Mouse (Mus musculus) bone marrow, adult 2 months (tissue): Measurements from ENCODE around the gene Egflam. TPM values are rescaled to one million over a fixed set of nuclear protein-coding genes. Genes with fewer than 3 reads are reported as not detected.

Source experiments
- H3K27ac ChIP-seq: fragments of 200-500 bp; 2 replicates; pipeline ENCODE4 v1.5.1; 2012; ENCODE audit warnings: low read depth, mild to moderate bottlenecking, control low read depth, inconsistent platforms, low read length; ENCODE audit not compliant: control insufficient read depth, poor library complexity, insufficient read depth
- H3K4me1 ChIP-seq: fragments of 200-500 bp; 2 replicates; pipeline ENCODE4 v1.6.1; 2011; ENCODE audit warnings: low read length; ENCODE audit not compliant: control insufficient read depth, insufficient read depth
- H3K4me3 ChIP-seq: fragments of 200-500 bp; replicated peaks from 2 replicates; pipeline ENCODE3; 2011; ENCODE audit warnings: mild to moderate bottlenecking, low read depth, low read length, control low read depth; ENCODE audit not compliant: control insufficient read depth
- CTCF ChIP-seq: fragments of 200-500 bp; IDR thresholded peaks from 2 replicates; pipeline ENCODE4 v1.5.1; 2011; ENCODE audit warnings: low read length, control low read depth; ENCODE audit not compliant: control insufficient read depth, insufficient read depth
- POLR2A ChIP-seq: fragments of 200-500 bp; IDR thresholded peaks from 2 replicates; pipeline ENCODE4 v1.6.1; 2011; ENCODE audit warnings: low read depth, mild to moderate bottlenecking, control low read depth, low read length, borderline replicate concordance; ENCODE audit not compliant: control insufficient read depth
- WGBS: fragments of 180-500 bp; shearing (Covaris S2); methylation state at CpG from one replicate; pipeline ENCODE4 v1.1.7; 2018; 5-methylcytosine and 5-hydroxymethylcytosine counted together
- polyA plus RNA-seq: library from polyadenylated mRNA; stranded (reverse); fragments of >200 nt; gene quantifications from 2 replicates; pipeline ENCODE4 v1.2.4, GENCODE M21; 2011; ENCODE audit warnings: low replicate concordance; ENCODE audit not compliant: missing spikeins, insufficient read depth, insufficient read length

Egflam gene
- polyA plus RNA-seq, 1 experiment: 0.45 TPM

DNA sequence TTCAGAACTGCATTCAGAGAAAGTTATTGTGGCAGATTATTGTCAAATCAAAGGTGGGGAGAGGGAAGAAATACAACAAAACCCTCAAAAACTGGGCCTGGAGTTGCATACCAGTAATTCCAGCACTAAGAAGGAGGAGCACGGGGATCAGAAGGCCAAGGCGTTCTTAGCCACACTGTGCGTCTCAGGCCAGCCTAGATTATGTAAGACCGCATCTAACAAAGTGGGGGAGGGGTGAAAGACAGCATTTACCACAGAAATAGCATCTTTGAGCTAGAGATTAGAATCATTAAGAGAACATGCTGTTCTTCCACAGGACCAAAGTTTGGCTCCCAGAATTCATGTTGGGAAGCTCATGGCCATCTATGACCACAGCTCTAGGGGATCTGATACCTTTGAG lies 14.8 kb downstream of the Egflam start:
- Histone ChIP-seq H3K27ac (no peak overlapping the region), H3K4me1 (no peaks in the 10 kb centered on the region), H3K4me3 (no peak overlapping the region)
- 80% methylated on average over 4 of the region's 4 CpGs for WGBS
- TF ChIP-seq POLR2A (no peak), CTCF (no peak)

DNA sequence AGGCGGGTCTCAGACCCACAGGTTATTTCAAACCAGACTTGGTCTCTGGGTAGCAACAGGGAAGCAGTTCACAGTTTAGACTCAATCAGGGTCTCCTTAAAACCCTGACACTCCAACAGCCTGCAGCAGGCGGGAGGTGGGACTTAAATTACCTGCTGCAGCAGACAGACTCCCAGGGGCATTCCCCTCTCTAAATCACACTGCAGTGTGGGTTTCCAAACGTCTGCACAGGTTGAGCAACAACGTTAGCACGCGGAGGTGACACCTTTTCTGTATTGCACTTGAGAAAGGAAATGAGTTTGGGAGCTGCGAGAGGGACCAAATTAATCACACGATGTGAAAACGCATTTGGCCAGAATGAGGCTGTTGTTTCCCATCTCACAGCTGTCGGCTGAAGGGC lies 15.7 kb downstream of the Egflam start:
- WGBS: 46% methylated on average over 10 of the region's 10 CpGs
- no peak overlapping the region for H3K27ac ChIP-seq
- no peak overlapping the region for H3K4me3 ChIP-seq
- no peaks in the 10 kb centered on the region for H3K4me1 ChIP-seq
- TF ChIP-seq POLR2A (no peak), CTCF (no peak)

DNA sequence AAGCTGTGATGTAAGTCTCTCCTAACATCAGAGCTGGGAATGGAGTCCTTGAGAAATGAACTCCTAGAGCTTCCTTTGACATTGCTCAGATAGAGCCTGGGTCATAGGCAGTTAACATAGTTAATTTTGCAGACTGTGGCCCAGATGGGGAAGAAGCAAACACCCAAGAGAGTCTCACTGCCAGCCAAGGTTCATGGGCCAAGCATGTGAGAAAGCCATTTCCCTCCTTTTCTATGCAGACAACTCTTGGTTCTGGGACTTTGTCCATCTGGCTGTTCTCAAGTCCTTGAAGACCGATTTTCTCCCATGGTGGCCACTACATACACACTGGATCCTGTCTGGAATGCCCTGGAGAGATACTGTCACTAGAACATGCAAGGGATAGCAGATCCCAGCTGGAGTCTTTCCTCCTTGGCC lies 45.6 kb downstream of the Egflam start:
- WGBS: 52% methylated on average over 1 of the region's 1 CpGs
- Histone ChIP-seq H3K4me1 (no peaks in the 10 kb centered on the region), H3K27ac (no peak overlapping the region), H3K4me3 (no peak overlapping the region)
- TF ChIP-seq POLR2A: no peak

DNA sequence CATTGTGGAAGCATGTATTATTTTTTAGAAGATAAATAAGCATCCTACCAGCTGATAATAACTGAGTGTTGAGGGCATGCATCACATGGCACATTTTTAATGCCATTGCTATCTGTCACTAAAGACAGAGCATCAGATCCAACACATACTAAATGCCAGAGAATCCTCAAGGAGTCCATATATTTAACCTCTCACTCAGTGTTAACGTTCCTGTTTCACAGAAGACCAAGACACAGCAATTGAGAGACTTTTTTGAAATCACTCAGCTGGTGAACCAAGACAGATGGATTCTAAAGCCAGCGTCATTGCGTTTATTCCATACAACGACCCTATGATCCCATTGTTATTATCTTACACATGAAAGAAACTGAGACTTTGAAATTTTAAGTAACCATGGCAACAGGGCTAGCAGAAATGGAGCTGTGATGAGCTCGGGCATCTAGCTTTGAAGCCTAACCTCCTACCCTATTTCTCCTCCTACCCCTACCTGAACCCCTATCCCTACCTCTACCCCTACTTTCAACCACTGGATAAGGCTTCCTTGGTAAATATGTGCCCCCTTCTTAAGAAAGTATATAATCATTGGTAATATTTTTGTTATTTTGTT lies 57.4 kb downstream of the Egflam start:
- H3K27ac ChIP-seq: no peak overlapping the region
- no peak overlapping the region for H3K4me3 ChIP-seq
- H3K4me1 ChIP-seq: no peaks in the 10 kb centered on the region
- WGBS: 74% methylated on average over 5 of the region's 5 CpGs
- TF ChIP-seq CTCF (no peak), POLR2A (no peak)

DNA sequence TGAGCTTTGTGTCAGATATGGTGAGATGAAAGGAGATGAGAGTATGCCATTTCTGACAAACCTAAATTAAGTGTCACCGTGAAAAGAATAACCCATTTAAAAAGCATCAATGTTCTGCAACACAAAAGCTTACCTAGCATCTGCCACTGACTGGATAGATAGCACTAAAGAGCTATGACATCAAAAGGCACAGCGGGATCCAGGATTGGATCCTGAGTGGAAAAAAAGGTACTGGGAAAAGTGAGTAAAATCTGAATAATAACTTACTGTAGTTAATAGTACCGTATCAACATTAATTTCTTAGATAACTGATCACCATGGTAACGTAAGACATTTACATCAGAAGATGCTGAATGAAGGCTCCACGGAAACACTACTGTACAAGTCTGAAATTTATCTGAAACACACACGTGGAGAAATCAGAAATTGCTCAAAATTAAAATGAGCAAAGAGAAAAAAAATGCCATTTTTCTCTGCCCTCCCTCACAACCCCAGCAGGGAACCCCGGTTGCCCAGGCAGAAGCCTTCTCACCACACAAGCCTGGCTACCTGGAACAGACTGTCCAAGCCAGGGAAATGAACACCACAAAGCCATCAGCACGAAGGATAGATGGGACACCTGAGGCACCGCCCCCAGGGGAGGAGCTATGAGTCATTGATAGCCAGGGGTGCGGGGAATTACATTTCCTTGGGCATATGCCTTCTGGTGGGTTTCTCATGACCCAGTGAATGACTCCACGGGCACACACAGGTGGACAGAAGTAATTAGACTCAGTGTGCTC lies 63.5 kb downstream of the Egflam start:
- 72% methylated on average over 11 of the region's 11 CpGs for WGBS
- Histone ChIP-seq H3K4me3 (no peak overlapping the region), H3K4me1 (no peaks in the 10 kb centered on the region), H3K27ac (no peak overlapping the region)
- no peak for TF ChIP-seq CTCF

DNA sequence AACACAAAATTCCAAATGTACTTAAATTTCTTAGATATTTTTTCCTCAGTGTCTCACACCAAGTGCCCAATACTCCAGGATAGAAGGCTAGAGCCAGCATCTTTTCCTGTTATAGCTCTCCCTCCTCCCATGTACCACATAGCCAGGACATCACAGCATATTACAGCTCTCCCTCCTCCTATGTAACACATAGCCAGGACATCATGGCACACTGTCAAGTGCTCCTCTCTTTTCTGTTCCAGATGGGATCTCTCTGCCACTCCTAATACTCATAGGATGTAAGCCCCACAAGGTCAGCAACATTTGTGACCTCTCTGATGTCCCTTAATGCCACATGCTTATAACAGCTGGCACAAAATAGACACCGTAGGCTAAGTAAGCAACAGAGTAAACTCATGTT lies 65.3 kb downstream of the Egflam start:
- Histone ChIP-seq H3K4me3 (no peak overlapping the region), H3K27ac (no peak overlapping the region), H3K4me1 (no peaks in the 10 kb centered on the region)
- no peak for TF ChIP-seq CTCF
- TF ChIP-seq POLR2A: no peak
- 92% methylated on average over 1 of the region's 1 CpGs for WGBS

DNA sequence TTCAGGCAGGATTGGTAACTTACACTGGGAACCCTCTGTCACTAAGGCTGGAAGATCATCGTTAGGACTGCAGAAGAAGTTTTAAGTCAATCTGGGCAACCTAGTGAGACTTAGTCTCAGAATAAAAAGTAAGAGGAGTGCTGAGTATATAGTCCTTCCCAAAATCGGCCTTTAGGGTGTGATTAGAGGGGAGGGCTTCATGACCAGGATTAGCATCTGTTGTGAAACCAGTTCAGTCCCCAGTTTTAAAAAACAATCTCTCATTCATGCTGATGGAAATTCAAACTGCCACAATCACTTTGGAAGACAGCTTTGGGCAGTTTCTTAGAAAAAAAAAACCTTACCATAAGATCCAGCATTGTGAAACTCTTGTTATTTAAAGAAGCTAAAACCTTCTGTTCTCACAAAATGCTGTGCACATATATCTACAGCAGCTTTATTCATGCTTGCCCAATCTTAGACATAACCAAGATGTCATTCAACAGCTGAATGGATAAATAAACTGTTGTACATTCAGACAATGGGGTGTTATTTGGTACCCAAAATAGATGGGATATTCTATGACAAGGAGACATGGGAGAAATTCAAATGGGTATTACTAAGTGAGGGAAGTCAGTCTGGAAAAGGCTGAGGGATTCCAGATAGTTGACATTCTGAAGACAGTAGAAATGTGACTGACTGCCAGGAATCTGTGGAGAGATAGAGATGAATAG lies 75.4 kb downstream of the Egflam start:
- Histone ChIP-seq H3K27ac (no peak overlapping the region), H3K4me3 (no peak overlapping the region), H3K4me1 (no peaks in the 10 kb centered on the region; the same call in 1 of the 2 replicates)
- TF ChIP-seq POLR2A (no peak), CTCF (no peak)
- 66% methylated on average over 2 of the region's 2 CpGs for WGBS

DNA sequence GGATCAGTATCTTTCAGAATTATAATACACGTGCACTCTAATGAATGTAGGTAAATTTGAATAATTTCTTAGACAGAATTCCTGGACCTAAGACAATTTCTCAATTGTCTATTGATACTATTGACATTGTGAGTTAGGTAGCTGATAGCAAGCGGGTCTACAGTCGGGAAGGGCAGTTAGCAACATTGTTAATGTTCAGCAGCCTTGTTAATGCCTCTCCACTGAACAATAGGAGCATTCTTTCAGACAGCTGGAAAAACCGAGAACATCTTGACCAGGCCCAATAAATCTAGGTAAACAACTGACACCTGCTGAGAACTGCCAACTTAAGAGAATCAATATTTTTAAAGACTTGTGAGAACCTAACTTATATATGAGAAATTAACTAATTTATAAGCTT lies 77.3 kb downstream of the Egflam start:
- Histone ChIP-seq H3K4me3 (no peak overlapping the region), H3K4me1 (no peaks in the 10 kb centered on the region; the same call in 1 of the 2 replicates), H3K27ac (no peak overlapping the region)
- WGBS: 67% methylated on average over 4 of the region's 4 CpGs
- no peak for TF ChIP-seq CTCF
- no peak for TF ChIP-seq POLR2A
